Mouse (Mus musculus) heart, postnatal 10 days (tissue): ENCODE measurements around the gene Palmd. TPM values are rescaled to one million over a fixed set of nuclear protein-coding genes. Genes with fewer than 3 reads are reported as not detected.
A peak's percentile ranks its signal among the peaks of the same experiment; 100 is the strongest.

Source experiments
- DNase-seq, 2 experiments: peaks; one replicate each; pipeline ENCODE4 v3.0.0; 2021
- intact Hi-C: fragments of 180-260 bp; cut with DNase I; formaldehyde crosslinking; loops from one replicate; pipeline ENCODE4 v1.15.1; 2025
- total RNA-seq, 2 experiments: library from RNA; stranded (reverse); gene quantifications; 2 replicates each; pipeline ENCODE4 v1.2.3; 2021

Gene Palmd
- total RNA-seq, 2 experiments from 2014 or later = 79.1 to 89.5 TPM

DNA sequence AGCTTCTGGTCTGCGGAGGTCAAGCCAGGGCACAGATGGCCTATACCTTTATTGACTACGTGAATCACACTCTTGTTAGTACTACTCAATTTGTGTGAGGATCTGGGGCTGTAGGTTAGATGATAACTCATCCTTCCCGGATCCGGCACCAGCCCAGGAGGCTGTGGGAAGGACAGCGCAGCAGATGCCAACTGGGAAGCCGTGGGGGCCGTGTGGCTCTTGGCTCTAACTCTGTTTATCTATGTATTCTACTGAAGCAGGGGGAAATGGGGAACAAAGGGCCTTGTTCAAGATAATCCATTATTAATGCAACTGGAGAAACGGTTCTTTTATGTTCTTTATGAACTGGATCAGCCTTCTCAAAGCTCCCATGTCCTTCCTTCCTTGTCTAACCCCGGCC lies 62.2 kb downstream of the Palmd start:
- intact Hi-C loops = loop anchor here (2.0 to 10.0 kb wide), 4 partner anchors 46 to 958 kb away; partner anchors contain the start of gene Snx7
- DNase-seq = no peak

DNA sequence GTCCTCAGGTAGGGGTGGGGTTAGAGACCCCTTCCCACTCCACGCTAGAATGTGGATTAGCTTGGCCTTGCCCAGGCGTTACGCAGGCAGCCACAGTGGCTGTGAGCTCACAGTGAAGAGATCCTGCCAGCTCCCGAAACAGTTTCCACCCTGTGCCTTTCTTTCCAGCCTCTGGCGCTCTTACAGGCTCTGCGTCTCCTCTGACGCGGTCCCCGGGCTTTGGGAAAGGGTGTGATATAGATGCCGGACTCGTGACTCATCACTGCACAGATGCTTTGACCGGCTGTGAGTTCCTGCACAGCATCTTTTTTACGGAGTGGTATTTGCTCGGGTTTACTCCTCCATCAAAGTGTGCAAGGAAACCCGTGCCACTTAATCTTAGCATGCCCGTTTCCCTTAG lies 62.9 kb downstream of the Palmd start:
- intact Hi-C loops = loop anchor here (2.0 to 10.0 kb wide), 4 partner anchors 46 to 959 kb away; partner anchors contain the start of gene Snx7
- peak; percentile 58 to 68 for DNase-seq

DNA sequence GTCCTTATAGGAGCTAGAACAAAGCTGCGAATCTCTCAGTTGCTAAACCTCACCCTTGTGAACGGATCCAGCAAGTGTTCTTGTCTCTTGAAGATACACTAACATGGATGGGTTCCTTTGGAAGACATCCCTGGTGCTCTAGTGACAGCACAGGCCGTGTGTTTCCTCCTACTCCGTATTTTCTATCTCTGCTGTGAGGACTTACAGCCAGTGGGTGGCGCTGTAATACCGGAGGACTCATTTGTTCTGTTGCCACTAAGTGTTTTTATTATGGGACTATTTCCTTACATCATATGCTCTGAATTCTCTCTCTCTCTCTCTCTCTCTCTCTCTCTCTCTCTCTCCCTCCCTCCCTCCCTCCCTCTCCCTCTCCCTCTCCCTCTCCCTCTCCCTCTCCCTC lies 64.6 kb downstream of the Palmd start:
- intact Hi-C loops = loop anchor here (1.0 to 10.0 kb wide), 6 partner anchors 157 to 961 kb away; partner anchors contain the start of gene Snx7
- peak; percentile 84 to 88 for DNase-seq

DNA sequence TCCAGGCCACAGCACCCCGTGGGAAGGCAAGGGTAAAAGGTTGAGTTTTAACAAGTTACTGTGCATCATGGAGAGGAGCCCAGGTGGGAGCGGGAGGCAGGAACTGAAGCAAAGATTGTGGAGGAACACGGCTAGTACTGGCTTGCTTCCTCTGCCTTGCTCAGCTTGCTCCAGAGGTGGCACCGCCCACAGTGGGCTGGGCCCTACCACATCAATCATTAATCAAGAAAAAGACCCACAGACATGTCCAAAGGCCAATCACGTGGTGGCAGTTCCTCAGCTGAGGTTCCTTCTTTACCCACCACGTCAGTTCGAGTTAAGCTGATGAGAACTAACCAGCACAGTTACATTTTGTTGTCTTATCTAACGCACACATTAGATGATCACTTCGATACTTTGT lies 75.9 kb downstream of the Palmd start:
- DNase-seq = no peak
- intact Hi-C loops = loop anchor here (10.0 kb wide), 1 partner anchor 892 kb away; no protein-coding TSS in a partner anchor

DNA sequence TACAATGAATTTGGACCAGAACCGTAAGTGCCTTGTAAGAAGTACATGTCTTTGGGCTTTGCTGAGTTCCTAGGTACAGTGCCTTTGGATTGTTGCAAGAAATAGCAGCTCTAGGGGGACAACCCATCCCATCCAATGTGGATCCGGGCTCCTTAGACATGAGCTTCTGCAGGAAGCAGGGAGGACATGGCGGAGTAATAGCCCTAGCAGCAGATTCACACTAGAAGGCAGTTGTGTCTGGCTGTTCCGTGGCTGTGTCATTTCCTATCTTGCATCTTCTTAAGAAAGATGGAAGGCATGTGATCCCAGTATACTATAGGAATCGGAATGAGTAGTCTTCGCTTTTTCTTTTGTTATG lies 76.6 kb downstream of the Palmd start:
- intact Hi-C loops = loop anchor here (10.0 kb wide), 1 partner anchor 893 kb away; no protein-coding TSS in a partner anchor
- no peak for DNase-seq

DNA sequence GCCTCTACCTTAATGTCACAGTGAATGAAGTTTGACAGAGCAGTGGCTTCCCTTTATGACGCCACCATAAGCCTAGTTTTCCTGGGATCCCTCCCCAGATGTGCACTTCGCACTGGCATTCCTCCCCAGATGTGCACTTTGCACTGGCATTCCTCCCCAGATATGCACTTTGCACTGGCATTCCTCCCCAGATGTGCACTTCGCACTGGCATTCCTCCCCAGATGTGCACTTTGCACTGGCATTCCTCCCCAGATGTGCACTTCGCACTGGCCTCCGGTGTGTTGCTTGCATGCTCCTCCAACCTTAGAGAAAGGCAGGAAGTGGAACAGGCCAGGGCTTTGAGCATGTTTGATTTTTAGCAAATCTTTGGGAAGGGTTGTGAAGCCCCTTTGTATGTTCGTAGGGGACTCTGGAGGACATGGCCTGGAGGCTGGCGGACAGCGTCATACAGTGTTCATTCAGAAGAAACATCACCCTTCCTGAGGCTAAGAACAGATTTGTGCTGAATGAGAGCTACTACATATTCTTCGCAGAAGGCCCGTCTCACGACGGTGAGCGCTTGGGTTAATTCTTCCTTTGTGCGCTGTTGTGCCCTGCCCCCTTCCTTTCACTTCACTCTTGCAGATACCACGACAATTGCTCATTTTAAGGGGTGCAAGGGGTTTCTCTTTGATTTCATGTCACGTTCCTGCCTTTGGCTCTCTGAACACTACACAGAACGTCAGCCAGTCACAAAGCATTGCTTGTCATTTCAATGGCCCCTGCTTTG lies 77.2 kb downstream of the Palmd start:
- no peak for DNase-seq
- intact Hi-C loops = loop anchor here (10.0 kb wide), 1 partner anchor 893 kb away; no protein-coding TSS in a partner anchor

DNA sequence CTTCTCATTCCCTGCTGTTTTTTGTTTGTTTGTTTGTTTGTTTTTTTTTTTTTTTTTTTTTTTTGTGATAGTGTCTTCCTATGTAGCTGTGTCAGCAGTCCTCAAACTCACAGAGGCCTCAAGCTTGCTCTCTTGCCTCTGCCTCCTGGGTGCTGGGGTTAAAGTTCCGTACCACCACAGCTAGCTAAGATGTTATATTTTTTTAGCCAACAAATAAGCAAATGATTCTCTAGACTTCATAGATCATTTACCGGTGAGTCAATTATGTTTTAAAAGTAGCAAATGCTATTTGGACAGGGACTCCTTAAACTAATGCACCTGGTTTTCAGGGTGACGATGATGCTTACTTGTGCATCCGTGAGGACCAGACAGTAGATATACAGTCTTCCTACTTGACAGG lies 78.2 kb downstream of the Palmd start:
- no peak for DNase-seq
- intact Hi-C loops = loop anchor here (10.0 kb wide), 1 partner anchor 894 kb away; no protein-coding TSS in a partner anchor

DNA sequence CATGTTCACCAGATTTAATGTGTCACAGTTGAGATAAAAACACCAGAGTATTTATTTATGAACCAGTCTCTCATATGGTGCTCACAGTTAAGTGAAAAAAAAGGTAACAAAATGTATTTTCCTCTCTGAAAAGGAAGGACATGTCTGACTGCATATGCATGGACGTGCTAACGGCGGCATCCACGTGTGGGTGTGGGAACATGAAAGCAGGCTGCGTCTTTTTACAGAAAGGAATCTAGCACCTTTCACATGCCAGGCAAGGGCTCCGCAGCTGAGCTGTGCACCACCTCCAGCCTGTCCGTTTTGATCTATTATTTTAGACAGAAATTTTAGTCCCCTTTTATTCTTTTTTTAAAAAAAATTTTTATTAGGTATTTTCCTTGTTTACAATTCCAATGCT lies 79.4 kb downstream of the Palmd start:
- DNase-seq = no peak
- intact Hi-C loops = no loop called here

DNA sequence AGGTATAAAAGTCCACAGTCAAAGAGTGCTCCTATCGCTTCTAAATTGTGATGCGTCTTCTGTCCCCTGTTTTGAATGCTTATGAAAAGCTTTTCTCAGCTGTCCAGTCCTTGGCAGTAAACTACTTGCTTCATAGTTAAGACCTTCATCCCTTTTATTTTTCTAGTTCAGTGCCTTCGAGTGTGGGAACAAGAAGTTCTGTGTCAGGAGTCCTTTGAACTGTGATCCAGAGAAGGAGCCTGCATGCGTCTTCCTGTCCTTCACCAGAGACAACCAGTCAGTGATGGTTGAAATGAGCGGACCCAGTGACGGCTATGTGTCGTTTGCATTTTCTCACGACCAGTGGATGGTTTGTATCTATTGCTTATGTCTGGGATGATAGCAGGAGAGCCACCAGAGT lies 83.8 kb downstream of the Palmd start:
- no peak for DNase-seq
- intact Hi-C loops = no loop called here

DNA sequence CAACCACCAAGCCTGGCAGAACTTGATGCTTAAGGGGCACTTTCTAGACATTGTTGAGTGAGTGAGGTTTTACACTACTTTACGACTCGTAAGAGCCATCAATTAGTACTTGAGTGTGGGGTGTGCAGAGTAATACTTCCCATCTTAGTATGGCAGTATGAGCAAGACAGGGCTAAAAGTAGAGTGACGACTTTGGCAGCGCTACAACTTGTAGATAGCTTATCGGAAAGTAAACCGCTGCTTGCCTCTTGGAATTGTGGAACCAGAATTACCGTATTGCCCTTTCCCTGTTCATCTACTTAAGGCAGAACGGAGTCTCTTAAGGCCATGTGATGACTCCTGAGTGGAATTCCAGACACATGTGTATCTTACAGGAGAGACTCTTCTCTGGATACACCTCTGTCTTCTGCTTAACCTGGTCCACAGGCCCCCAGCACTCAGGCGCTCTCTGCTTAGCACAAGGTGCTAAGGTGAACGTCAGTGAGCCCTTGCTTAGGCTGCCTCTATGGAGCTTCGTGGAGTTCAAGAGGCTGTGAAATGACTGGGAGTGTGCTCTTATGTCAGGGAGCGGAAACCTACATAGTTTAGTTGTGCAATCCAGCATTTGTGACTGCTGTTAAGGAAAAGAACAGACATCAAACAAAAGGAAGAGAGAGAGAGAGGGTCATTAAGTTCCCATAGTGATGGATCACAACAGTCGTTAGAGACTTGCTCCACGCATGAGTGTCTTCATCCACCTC lies 86.4 kb downstream of the Palmd start:
- intact Hi-C loops = no loop called here
- DNase-seq = peak in 1 of 2 experiments; percentile 9

DNA sequence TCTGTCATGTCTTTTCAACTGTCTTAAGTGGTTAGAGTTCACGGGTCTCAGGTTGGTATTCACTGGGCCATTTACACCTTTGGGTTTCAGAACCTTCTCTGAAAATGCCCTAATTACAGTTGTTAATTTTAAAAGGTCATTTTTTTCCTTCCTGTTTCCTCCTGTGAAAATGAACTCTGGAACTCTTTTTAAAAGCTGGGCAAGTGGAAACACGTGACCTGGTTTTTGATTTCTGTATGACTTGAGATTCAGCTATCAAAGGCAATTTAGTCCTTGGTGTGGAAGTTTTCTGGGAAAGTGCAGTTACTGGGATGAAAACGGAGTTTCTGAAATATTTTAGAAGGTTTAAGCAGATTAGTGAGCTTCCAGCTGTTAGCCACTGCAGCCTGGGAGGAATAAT lies 98.4 kb downstream of the Palmd start:
- intact Hi-C loops = no loop called here
- DNase-seq = no peak

Other genes with a start within 250 kb of the Palmd start
- gene Agl, start 160.8 kb downstream of the Palmd start, total RNA-seq = 100 to 1,000 TPM; 144 to 148 TPM
- gene Frrs1, start 109.5 kb downstream of the Palmd start, total RNA-seq = 1 to 10 TPM; 6.6 to 7.7 TPM
- under 1 TPM; 0.31 to 0.37 TPM for gene 4930455H04Rik, start 720 bp downstream of the Palmd start, total RNA-seq